Mouse (Mus musculus): ENCODE data around the gene Tctn1.

GRCm38 (mm10) chr5:122204180-122204579 lies 60.1 kb downstream of the Tctn1 start:
- TF ChIP-seq CTCF (IDR thresholded peaks at IDR 0.05; ENCODE audit: low read depth, low read length) (no peak), POLR2A (IDR thresholded peaks at IDR 0.05; ENCODE audit: extremely low read depth, insufficient read depth, low read length) (no peak)

All from liver, adult 2 months (tissue).